8 mouse cellular contexts compared by ENCODE assay signal in genomic region chr10:80293325-80293724, GRCm38 (mm10). TPM values are rescaled to one million over a fixed set of nuclear protein-coding genes. Genes with fewer than 3 reads are reported as not detected.
DNase-seq lines count a peak whose midpoint lies in the region; ATAC-seq and TF ChIP-seq lines count a peak whose summit lies in the region.

No protein-coding gene starts in this region.

- peaks cover 17% of the 10 kb centered on the region for H3K27me3 ChIP-seq in lung, embryonic 14.5 days (ENCODE audit: insufficient read depth, low read length)
- H3K27me3 ChIP-seq in hindbrain, embryonic 16.5 days (replicated peaks; ENCODE audit: control insufficient read depth, insufficient read depth, low read length) = no peaks in the 10 kb centered on the region
- no peaks in the 10 kb centered on the region for H3K27me3 ChIP-seq in neural tube, embryonic 12.5 days (replicated peaks)

- no peak for TF ChIP-seq POLR2A in bone marrow, adult 2 months (IDR thresholded peaks at IDR 0.05; ENCODE audit: borderline replicate concordance, control insufficient read depth, low read depth, low read length)

- H3K27ac ChIP-seq in lung, embryonic 14.5 days (ENCODE audit: low read depth) = peak overlapping the region; percentile 95
- H3K27ac ChIP-seq in bone marrow, adult 2 months (ENCODE audit: control insufficient read depth, insufficient read depth, low read depth, low read length, poor library complexity) = peak overlapping the region; percentile 81; the same call in 1 of the 2 replicates
- H3K27ac ChIP-seq in hindbrain, embryonic 16.5 days (ENCODE audit: low read depth, low read length) = no peak overlapping the region
- H3K27ac ChIP-seq in neural tube, embryonic 12.5 days = no peak overlapping the region

- no peaks in the 10 kb centered on the region for H3K4me1 ChIP-seq in lung, embryonic 14.5 days (ENCODE audit: insufficient read depth)
- peaks cover 3% of the 10 kb centered on the region; the same call in 1 of the 2 replicates for H3K4me1 ChIP-seq in bone marrow, adult 2 months (ENCODE audit: control insufficient read depth, insufficient read depth, low read length)
- peaks cover 44% of the 10 kb centered on the region for H3K4me1 ChIP-seq in hindbrain, embryonic 16.5 days (ENCODE audit: control insufficient read depth, insufficient read depth, low read depth, low read length)
- peaks cover 46% of the 10 kb centered on the region for H3K4me1 ChIP-seq in neural tube, embryonic 12.5 days

- WGBS in lung, embryonic 14.5 days = 20% methylated on average over 14 of the region's 14 CpGs
- 15% methylated on average over 14 of the region's 14 CpGs for WGBS in bone marrow, adult 2 months
- WGBS in hindbrain, embryonic 16.5 days = 22% methylated on average over 14 of the region's 14 CpGs
- 32% methylated on average over 14 of the region's 14 CpGs for WGBS in neural tube, embryonic 12.5 days

- no peak for ATAC-seq in lung, embryonic 14.5 days (ENCODE audit: insufficient read depth)
- ATAC-seq in hindbrain, embryonic 16.5 days = no peak
- no peak for ATAC-seq in neural tube, embryonic 12.5 days (ENCODE audit: low FRiP score, low read depth)

- DNase-seq in lung, embryonic 14.5 days = peak; percentile 34
- DNase-seq in lung, postnatal 14 days = no peak
- DNase-seq in retina, embryonic 14.5 days (ENCODE audit: low spot score) = no peak
- no peak for DNase-seq in gastrocnemius, adult 8-10 months (ENCODE audit: low spot score in 2 of 2)
- DNase-seq in kidney, postnatal 14 days = no peak

- no peaks in the 10 kb centered on the region for H3K9me3 ChIP-seq in lung, embryonic 14.5 days (ENCODE audit: low read depth, low read length)
- H3K9me3 ChIP-seq in hindbrain, embryonic 16.5 days (ENCODE audit: control insufficient read depth, low read length) = no peaks in the 10 kb centered on the region
- H3K9me3 ChIP-seq in neural tube, embryonic 12.5 days = no peaks in the 10 kb centered on the region

- 0 out of 2 replicates have a peak, but pooled peaks have one; percentile 8 for TF ChIP-seq CTCF in lung, embryonic 14.5 days (IDR thresholded peaks at IDR 0.05; ENCODE audit: low read depth)
- no peak for TF ChIP-seq CTCF in bone marrow, adult 2 months (IDR thresholded peaks at IDR 0.05; ENCODE audit: control insufficient read depth, insufficient read depth, low read length)

- peak overlapping the region; percentile 100 for H3K9ac ChIP-seq in lung, embryonic 14.5 days
- peak overlapping the region; percentile 92 for H3K9ac ChIP-seq in hindbrain, embryonic 16.5 days (ENCODE audit: low read depth, low read length)
- peak overlapping the region; percentile 97 for H3K9ac ChIP-seq in neural tube, embryonic 12.5 days

- H3K4me2 ChIP-seq in lung, embryonic 14.5 days = peak overlapping the region; percentile 98
- H3K4me2 ChIP-seq in hindbrain, embryonic 16.5 days (ENCODE audit: low read length) = peak overlapping the region; percentile 99
- peak overlapping the region; percentile 84 for H3K4me2 ChIP-seq in neural tube, embryonic 12.5 days (replicated peaks)

- peaks cover 33% of the 10 kb centered on the region for H3K36me3 ChIP-seq in lung, embryonic 14.5 days (ENCODE audit: insufficient read depth)
- peaks cover 10% of the 10 kb centered on the region for H3K36me3 ChIP-seq in hindbrain, embryonic 16.5 days (ENCODE audit: control insufficient read depth, insufficient read depth, low read length)
- peaks cover 26% of the 10 kb centered on the region for H3K36me3 ChIP-seq in neural tube, embryonic 12.5 days

- peak overlapping the region; percentile 96 for H3K4me3 ChIP-seq in lung, embryonic 14.5 days (ENCODE audit: low read depth, low read length)
- H3K4me3 ChIP-seq in bone marrow, adult 2 months (replicated peaks; ENCODE audit: control insufficient read depth, low read depth, low read length) = peak overlapping the region; percentile 83
- peak overlapping the region; percentile 82 for H3K4me3 ChIP-seq in hindbrain, embryonic 16.5 days (ENCODE audit: low read length)
- H3K4me3 ChIP-seq in neural tube, embryonic 12.5 days = peak overlapping the region; percentile 91

RNA-seq across cellular contexts. Expression of gene Rps15, which starts 1.1 kb away (rescaled TPM):
- polyA plus RNA-seq in lung, embryonic 14.5 days (2014; fragmentation: Nextera tagmentation; extraction: Ambion mirVana) = 1,192 and 1,202 TPM in 2 replicates
- polyA plus RNA-seq in bone marrow, adult 2 months (2011; ENCODE audit: insufficient read depth, insufficient read length, low replicate concordance, missing spikeins) = 1,765 and 2,445 TPM in 2 replicates
- polyA plus RNA-seq in hindbrain, embryonic 16.5 days (2015; fragmentation: Nextera tagmentation; extraction: Ambion mirVana) = 491 and 527 TPM in 2 replicates
- 643 and 654 TPM in 2 replicates for polyA plus RNA-seq in neural tube, embryonic 12.5 days (2016; fragmentation: Nextera tagmentation; extraction: Ambion mirVana)
- total RNA-seq in gastrocnemius, adult 8-10 months (2022) = 100 to 1,000 TPM; 626 to 776 (median 688) TPM

RNA-seq across cellular contexts. Expression of gene Apc2, which starts 2.5 kb away (rescaled TPM):
- 0.62 and 0.96 TPM in 2 replicates for polyA plus RNA-seq in lung, embryonic 14.5 days (2014; fragmentation: Nextera tagmentation; extraction: Ambion mirVana)
- 0.17 TPM in 1 of 2 replicates, not detected in the other for polyA plus RNA-seq in bone marrow, adult 2 months (2011; ENCODE audit: insufficient read depth, insufficient read length, low replicate concordance, missing spikeins)
- polyA plus RNA-seq in hindbrain, embryonic 16.5 days (2015; fragmentation: Nextera tagmentation; extraction: Ambion mirVana) = 139 and 149 TPM in 2 replicates
- polyA plus RNA-seq in neural tube, embryonic 12.5 days (2016; fragmentation: Nextera tagmentation; extraction: Ambion mirVana) = 160 and 175 TPM in 2 replicates
- under 1 TPM; 0.24 to 0.54 (median 0.31) TPM for total RNA-seq in gastrocnemius, adult 8-10 months (2022)

RNA-seq across cellular contexts. Expression of gene 2310011J03Rik, which starts 27.0 kb away (rescaled TPM):
- 41.7 and 41.8 TPM in 2 replicates for polyA plus RNA-seq in lung, embryonic 14.5 days (2014; fragmentation: Nextera tagmentation; extraction: Ambion mirVana)
- polyA plus RNA-seq in bone marrow, adult 2 months (2011; ENCODE audit: insufficient read depth, insufficient read length, low replicate concordance, missing spikeins) = 40.8 and 52.1 TPM in 2 replicates
- polyA plus RNA-seq in hindbrain, embryonic 16.5 days (2015; fragmentation: Nextera tagmentation; extraction: Ambion mirVana) = 31.7 and 32.8 TPM in 2 replicates
- 37.7 and 41.1 TPM in 2 replicates for polyA plus RNA-seq in neural tube, embryonic 12.5 days (2016; fragmentation: Nextera tagmentation; extraction: Ambion mirVana)
- total RNA-seq in gastrocnemius, adult 8-10 months (2022) = 1 to 10 TPM; 5.4 to 8.9 (median 6.6) TPM

RNA-seq across cellular contexts. Expression of gene Dazap1, which starts 32.0 kb away (rescaled TPM):
- 44.9 and 49.3 TPM in 2 replicates for polyA plus RNA-seq in lung, embryonic 14.5 days (2014; fragmentation: Nextera tagmentation; extraction: Ambion mirVana)
- 75.7 and 150 TPM in 2 replicates for polyA plus RNA-seq in bone marrow, adult 2 months (2011; ENCODE audit: insufficient read depth, insufficient read length, low replicate concordance, missing spikeins)
- polyA plus RNA-seq in hindbrain, embryonic 16.5 days (2015; fragmentation: Nextera tagmentation; extraction: Ambion mirVana) = 38.4 and 38.5 TPM in 2 replicates
- 66.6 TPM in 2 replicates for polyA plus RNA-seq in neural tube, embryonic 12.5 days (2016; fragmentation: Nextera tagmentation; extraction: Ambion mirVana)
- total RNA-seq in gastrocnemius, adult 8-10 months (2022) = 10 to 100 TPM; 31.8 to 38.5 (median 34.6) TPM

RNA-seq across cellular contexts. Expression of gene Gamt, which starts 32.5 kb away (rescaled TPM):
- 26.8 and 29.4 TPM in 2 replicates for polyA plus RNA-seq in lung, embryonic 14.5 days (2014; fragmentation: Nextera tagmentation; extraction: Ambion mirVana)
- polyA plus RNA-seq in bone marrow, adult 2 months (2011; ENCODE audit: insufficient read depth, insufficient read length, low replicate concordance, missing spikeins) = 1.7 and 5.8 TPM in 2 replicates
- polyA plus RNA-seq in hindbrain, embryonic 16.5 days (2015; fragmentation: Nextera tagmentation; extraction: Ambion mirVana) = 31.8 and 32.6 TPM in 2 replicates
- polyA plus RNA-seq in neural tube, embryonic 12.5 days (2016; fragmentation: Nextera tagmentation; extraction: Ambion mirVana) = 37.9 and 38.6 TPM in 2 replicates
- total RNA-seq in gastrocnemius, adult 8-10 months (2022) = 10 to 100 TPM; 19.5 to 33.6 (median 33.4) TPM

Comparison
In these comparisons a context has a peak if more than half of its experiments do, and no peak if none do; other contexts are left out.
1. H3K27ac ChIP-seq: peak in lung, embryonic 14.5 days (single experiment) and bone marrow, adult 2 months (single experiment); none in hindbrain, embryonic 16.5 days (single experiment) and neural tube, embryonic 12.5 days (single experiment).
2. RNA of gene Apc2, which starts 2.5 kb away (polyA plus RNA-seq): 160 to 175 TPM in neural tube, embryonic 12.5 days and 139 to 149 TPM in hindbrain, embryonic 16.5 days; 0.62 to 0.96 TPM in lung, embryonic 14.5 days and 0.17 TPM in bone marrow, adult 2 months; every median in the first group is over 10 times any median in the second.
3. Peak in every context shown above with its lines, with median percentiles within 50 percentile points of each other: H3K4me2 ChIP-seq, H3K4me3 ChIP-seq and H3K9ac ChIP-seq.